Mouse (Mus musculus) liver, embryonic 15.5 days (tissue): Measurements from ENCODE around the gene Mfsd10. TPM values are rescaled to one million over a fixed set of nuclear protein-coding genes. Genes with fewer than 3 reads are reported as not detected.
A peak's percentile ranks its signal among the peaks of the same experiment; 100 is the strongest.
"Not testable (repeated sequence)": the region's sequence is repeated elsewhere in the genome, so short reads cannot be mapped to it uniquely, and the experiment has no call there.

Experiments used
- ATAC-seq: fragments of 200-750 bp; cut with Nextera tagmentation; 2 replicates; pipeline ENCODE4 v1.8.0; 2017; ENCODE audit warnings: moderate number of reproducible peaks, mild to moderate bottlenecking, moderate library complexity; ENCODE audit not compliant: insufficient read depth
- H3K27ac ChIP-seq: fragments of 300-500 bp; sonication (generic); replicated peaks from 2 replicates; pipeline ENCODE4 v1.5.1; 2015; ENCODE audit warnings: mild to moderate bottlenecking, inconsistent platforms
- H3K27me3 ChIP-seq: fragments of 300-500 bp; sonication (generic); 2 replicates; pipeline ENCODE4 v1.6.1; 2015; ENCODE audit warnings: mild to moderate bottlenecking, inconsistent platforms
- H3K36me3 ChIP-seq: fragments of 300-500 bp; sonication (generic); replicated peaks from 2 replicates; pipeline ENCODE4 v1.6.1; 2015; ENCODE audit warnings: moderate library complexity, mild to moderate bottlenecking, inconsistent platforms
- H3K4me1 ChIP-seq: fragments of 300-500 bp; sonication (generic); replicated peaks from 2 replicates; pipeline ENCODE4 v1.6.1; 2015; ENCODE audit warnings: inconsistent platforms
- H3K4me2 ChIP-seq: fragments of 300-500 bp; sonication (generic); 2 replicates; pipeline ENCODE4 v1.6.1; 2015; ENCODE audit warnings: moderate library complexity, mild to moderate bottlenecking, inconsistent platforms
- H3K4me3 ChIP-seq: fragments of 300-500 bp; sonication (generic); replicated peaks from 2 replicates; pipeline ENCODE4 v1.5.1; 2015; ENCODE audit warnings: mild to moderate bottlenecking, inconsistent platforms
- H3K9ac ChIP-seq: fragments of 300-500 bp; sonication (generic); 2 replicates; pipeline ENCODE4 v1.6.1; 2015; ENCODE audit warnings: moderate library complexity, mild to moderate bottlenecking, inconsistent platforms
- H3K9me3 ChIP-seq: fragments of 300-500 bp; sonication (generic); replicated peaks from 2 replicates; pipeline ENCODE4 v1.6.1; 2016; ENCODE audit warnings: inconsistent platforms
- WGBS: fragments of 180-500 bp; shearing (Covaris S2); methylation state at CpG from one replicate; pipeline ENCODE4 v1.1.7; 2015; ENCODE audit warnings: mixed read lengths; ENCODE audit not compliant: insufficient replicate concordance; 5-methylcytosine and 5-hydroxymethylcytosine counted together
- polyA plus RNA-seq: library from polyadenylated mRNA; unstranded; fragments of >200 nt; fragmentation: Nextera tagmentation; extraction: Ambion mirVana; gene quantifications from 2 replicates; pipeline ENCODE4 v1.2.1, GENCODE M21; 2015

Gene Mfsd10
- polyA plus RNA-seq, 1 experiment from 2014 or later = 51.1 TPM

DNA sequence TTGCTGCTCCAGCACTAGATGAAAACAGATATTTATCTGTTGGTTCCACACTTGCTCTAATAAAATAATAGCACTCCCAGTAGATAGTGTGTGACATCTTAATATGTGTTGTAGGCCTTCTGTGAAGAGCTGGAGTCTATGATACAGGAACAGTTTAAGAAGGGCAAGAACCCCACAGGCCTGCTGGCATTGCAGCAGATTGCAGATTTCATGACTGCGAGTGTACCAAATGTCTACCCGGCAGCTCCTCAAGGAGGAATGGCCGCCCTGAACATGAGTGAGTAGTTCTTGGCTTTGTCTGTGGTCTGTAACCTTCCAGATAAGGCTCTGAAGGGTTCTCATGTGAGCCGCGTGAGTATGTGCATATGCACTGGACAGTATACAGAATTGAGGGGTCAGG, 32.4 kb downstream of the Mfsd10 start:
- H3K36me3 ChIP-seq = peaks cover 91% of the 10 kb centered on the region
- no peaks in the 10 kb centered on the region for H3K4me1 ChIP-seq
- ATAC-seq = no peak
- no peak overlapping the region for H3K9ac ChIP-seq
- no peak overlapping the region for H3K4me2 ChIP-seq
- H3K4me3 ChIP-seq = no peak overlapping the region
- WGBS = 51% methylated on average over 5 of the region's 5 CpGs
- H3K27me3 ChIP-seq = no peaks in the 10 kb centered on the region
- no peak overlapping the region for H3K27ac ChIP-seq
- no peaks in the 10 kb centered on the region for H3K9me3 ChIP-seq

DNA sequence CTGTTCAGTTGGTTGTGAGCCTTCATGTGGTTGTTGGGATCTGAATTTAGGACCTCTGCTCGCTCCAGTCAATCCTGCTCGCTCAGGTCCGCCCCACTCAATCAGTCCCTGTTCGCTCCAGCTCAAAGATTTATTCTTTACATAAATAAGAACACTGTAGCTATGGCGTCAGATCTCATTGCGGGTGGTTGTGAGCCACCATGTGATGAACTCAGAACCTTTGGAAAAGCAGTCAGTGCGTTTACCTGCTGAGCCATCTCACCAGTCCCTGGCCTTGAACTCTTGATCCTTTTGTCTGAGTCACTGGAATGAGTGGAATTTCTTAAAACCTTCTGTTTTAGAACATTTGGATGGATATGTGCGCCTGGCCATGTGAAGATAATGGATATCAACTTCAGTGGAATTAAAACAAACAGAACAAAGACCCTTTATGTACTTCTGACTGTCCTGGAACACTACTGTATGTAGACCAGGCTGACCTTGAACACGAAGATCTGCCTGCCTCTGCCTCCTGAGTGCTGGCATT, 43.7 kb downstream of the Mfsd10 start:
- WGBS = 91% methylated on average over 9 of the region's 9 CpGs
- Histone ChIP-seq H3K36me3 (peaks cover 49% of the 10 kb centered on the region), H3K9me3 (no peaks in the 10 kb centered on the region), H3K4me2 (no peak overlapping the region), H3K4me3 (no peak overlapping the region), H3K27ac (no peak overlapping the region), H3K27me3 (no peaks in the 10 kb centered on the region), H3K4me1 (peaks cover 27% of the 10 kb centered on the region), H3K9ac (no peak overlapping the region)
- no peak for ATAC-seq

DNA sequence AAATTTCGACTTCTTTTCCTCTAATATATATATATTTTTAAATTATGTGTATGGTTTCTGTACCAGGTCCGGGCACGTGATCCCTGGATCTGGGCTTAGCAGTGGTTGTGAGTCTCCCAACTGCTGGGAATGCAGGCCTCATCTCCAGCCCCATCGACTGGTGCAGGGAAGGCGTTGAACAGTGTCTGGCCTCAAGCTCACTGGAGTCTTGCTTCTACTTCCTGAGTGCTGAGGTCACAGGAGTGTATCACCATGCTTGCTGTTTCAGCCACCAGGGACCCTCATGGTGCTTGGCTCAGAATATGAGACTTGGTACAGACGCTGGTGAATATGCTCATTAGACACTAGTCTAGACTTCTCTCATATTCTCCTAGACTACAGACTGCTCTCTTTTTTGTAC, 44.3 kb downstream of the Mfsd10 start:
- ATAC-seq = no peak
- 89% methylated on average over 6 of the region's 6 CpGs for WGBS

DNA sequence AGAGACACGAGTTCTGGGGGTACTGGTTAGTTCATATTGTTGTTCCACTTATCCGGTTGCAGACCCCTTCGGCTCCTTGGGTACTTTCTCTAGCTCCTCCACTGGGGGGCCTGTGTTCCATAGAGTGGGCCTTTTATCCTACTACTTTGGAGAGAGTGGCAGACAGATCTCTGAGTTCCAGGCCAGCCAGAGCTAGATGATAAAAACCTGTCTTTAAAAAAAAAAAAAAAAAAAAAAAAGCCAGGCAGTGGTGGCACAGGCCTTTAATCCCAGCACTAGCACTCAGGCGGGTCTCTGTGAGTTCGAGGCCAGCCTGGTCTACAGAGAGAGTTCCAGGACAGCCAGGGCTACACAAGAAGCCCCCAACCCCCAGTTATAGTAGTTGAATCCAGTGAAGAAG, 44.8 kb downstream of the Mfsd10 start:
- H3K4me3 ChIP-seq, H3K27ac ChIP-seq, ATAC-seq, H3K9ac ChIP-seq, H3K27me3 ChIP-seq, H3K9me3 ChIP-seq, H3K4me2 ChIP-seq: not testable (repeated sequence)
- peaks cover 40% of the 10 kb centered on the region for H3K36me3 ChIP-seq
- WGBS = 85% methylated on average over 5 of the region's 5 CpGs
- peaks cover 29% of the 10 kb centered on the region for H3K4me1 ChIP-seq

More for the DNA sequence above, 44.3 kb downstream of the Mfsd10 start:
- Histone ChIP-seq H3K9me3 (no peaks in the 10 kb centered on the region), H3K36me3 (peaks cover 44% of the 10 kb centered on the region), H3K4me1 (peaks cover 29% of the 10 kb centered on the region), H3K4me3 (no peak overlapping the region), H3K4me2 (no peak overlapping the region), H3K27ac (no peak overlapping the region), H3K9ac (no peak overlapping the region), H3K27me3 (no peaks in the 10 kb centered on the region)

DNA sequence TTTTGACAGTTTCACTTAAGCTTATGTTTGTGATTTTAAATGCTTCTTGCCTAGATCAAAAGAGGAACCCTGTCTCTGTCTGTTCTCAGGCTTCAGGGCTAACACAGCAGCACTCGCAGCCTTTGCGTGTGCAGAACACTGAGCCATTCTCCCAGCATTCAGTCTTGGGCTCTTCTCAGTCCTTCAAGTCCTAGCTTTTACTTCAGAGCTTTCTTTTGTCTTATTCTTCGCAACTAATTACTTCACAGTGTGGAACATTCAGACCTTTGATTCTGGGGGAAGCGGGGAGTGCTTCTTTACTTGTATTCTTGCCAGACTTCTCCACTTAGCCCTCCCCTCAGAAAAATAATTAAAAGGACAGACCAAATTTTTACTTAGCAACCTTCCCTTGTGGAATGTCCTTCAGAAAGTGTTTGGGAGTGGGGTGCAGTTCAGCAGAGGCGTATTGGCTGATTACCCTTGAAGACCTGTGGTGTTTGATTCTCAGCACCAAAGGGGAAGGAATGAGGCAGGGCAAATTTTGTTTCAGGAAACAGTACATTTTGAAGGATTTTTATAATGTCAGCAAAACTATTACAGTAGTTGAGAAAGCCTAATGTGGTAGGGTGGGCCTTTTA, 45.5 kb downstream of the Mfsd10 start:
- H3K27me3 ChIP-seq = no peaks in the 10 kb centered on the region
- H3K36me3 ChIP-seq = peaks cover 33% of the 10 kb centered on the region
- no peak for ATAC-seq
- H3K4me2 ChIP-seq = no peak overlapping the region
- peaks cover 30% of the 10 kb centered on the region for H3K4me1 ChIP-seq
- no peaks in the 10 kb centered on the region for H3K9me3 ChIP-seq
- no peak overlapping the region for H3K9ac ChIP-seq
- 85% methylated on average over 5 of the region's 5 CpGs for WGBS
- H3K27ac ChIP-seq = no peak overlapping the region
- no peak overlapping the region for H3K4me3 ChIP-seq

DNA sequence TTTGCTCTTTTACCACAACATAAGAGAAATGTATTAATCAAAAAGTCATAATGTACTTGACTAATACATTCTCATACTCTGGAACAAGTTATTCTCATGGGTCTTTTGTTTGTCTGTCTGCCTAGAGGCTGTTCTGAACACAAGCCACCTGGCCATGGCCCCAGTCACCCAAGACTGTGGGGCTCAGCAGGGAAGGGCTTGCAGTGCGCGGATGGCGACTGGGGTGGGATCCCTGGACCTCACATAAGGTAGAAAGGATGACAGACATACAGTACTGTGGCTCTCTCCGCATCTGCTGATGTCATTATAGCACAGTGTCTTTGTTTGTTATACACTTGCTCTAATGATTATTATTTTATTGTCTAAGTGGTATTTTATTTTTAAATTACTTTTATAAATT, 46.3 kb downstream of the Mfsd10 start:
- no peak overlapping the region for H3K4me3 ChIP-seq

DNA sequence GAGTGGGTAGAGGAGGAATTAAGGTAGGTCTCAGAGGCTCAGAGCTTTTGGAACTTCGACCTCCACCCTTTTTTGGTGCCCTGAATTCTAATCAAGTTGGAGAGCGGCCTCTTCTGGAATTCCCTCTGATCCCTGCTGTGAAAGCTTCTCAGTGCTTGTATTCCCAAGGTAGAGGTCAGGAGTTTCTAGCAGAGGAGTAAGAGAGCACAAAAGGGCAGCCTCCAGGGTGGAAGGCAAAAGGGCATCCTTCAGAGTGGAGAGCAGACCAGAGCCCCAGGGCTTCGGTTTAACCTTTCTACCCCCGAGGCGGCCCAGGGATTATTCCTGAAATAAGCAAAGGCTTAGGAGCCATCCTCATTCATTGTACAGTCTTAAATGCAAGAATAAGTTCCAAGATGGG, 47.0 kb downstream of the Mfsd10 start:
- ATAC-seq = no peak
- Histone ChIP-seq H3K27ac (no peak overlapping the region), H3K36me3 (peaks cover 41% of the 10 kb centered on the region), H3K4me2 (no peak overlapping the region), H3K4me3 (no peak overlapping the region), H3K27me3 (no peaks in the 10 kb centered on the region), H3K4me1 (peaks cover 40% of the 10 kb centered on the region), H3K9ac (no peak overlapping the region), H3K9me3 (no peaks in the 10 kb centered on the region)
- 62% methylated on average over 5 of the region's 5 CpGs for WGBS

More for the DNA sequence above, 46.3 kb downstream of the Mfsd10 start:
- H3K4me2 ChIP-seq = no peak overlapping the region
- H3K9me3 ChIP-seq = no peaks in the 10 kb centered on the region
- H3K27ac ChIP-seq = no peak overlapping the region
- WGBS = 83% methylated on average over 4 of the region's 4 CpGs
- no peak for ATAC-seq
- no peaks in the 10 kb centered on the region for H3K27me3 ChIP-seq
- peaks cover 37% of the 10 kb centered on the region for H3K36me3 ChIP-seq
- peaks cover 35% of the 10 kb centered on the region for H3K4me1 ChIP-seq
- H3K9ac ChIP-seq = no peak overlapping the region

DNA sequence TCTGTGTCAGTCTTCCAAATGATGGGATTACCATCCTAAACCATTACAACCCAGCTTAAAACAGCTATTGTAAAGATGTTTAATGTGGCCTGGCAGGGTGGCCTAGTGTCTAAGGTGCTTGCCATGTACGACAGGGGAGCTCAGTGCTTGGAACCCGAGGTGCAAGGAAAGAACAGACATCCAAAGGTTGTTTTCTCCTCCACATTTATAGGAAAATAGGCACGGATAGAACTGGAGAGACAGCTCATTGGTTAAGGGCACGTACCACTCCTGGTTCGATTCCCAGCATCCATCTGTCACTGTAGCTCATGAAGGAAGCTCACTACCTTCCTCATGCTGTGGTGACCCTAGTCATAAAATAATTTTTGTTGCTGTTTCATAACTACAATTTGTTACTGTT, 49.1 kb downstream of the Mfsd10 start:
- WGBS = 84% methylated on average over 5 of the region's 5 CpGs
- ATAC-seq = no peak
- Histone ChIP-seq H3K27ac (no peak overlapping the region), H3K27me3 (no peaks in the 10 kb centered on the region), H3K4me3 (no peak overlapping the region), H3K4me2 (no peak overlapping the region), H3K36me3 (peaks cover 40% of the 10 kb centered on the region), H3K9me3 (no peaks in the 10 kb centered on the region), H3K4me1 (peaks cover 59% of the 10 kb centered on the region), H3K9ac (no peak overlapping the region)

DNA sequence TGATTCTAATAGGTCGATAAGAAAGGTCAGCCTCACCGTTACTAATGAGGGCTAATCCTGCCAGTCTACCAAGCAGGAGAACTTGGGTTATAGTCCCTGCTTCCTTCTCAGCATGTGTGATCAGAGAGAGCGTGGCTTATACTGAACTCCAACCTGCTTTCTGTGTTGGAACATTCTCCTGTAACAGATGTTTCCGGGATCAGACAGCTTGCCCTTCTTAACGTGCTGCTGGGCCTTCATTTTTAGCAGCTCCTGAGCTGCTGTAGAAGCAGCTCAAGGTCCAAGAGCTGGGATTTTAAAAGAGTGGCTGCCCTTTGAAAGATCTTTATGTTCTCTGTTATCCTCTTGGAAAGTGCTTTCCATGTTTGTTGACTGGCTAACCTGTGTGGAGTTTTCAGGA, 51.8 kb downstream of the Mfsd10 start:
- peaks cover 35% of the 10 kb centered on the region for H3K36me3 ChIP-seq
- peak overlapping the region; percentile 26; the same call in 1 of the 2 replicates for H3K27ac ChIP-seq
- 67% methylated on average over 5 of the region's 5 CpGs for WGBS
- H3K4me2 ChIP-seq = no peak overlapping the region
- H3K9ac ChIP-seq = no peak overlapping the region
- H3K27me3 ChIP-seq = no peaks in the 10 kb centered on the region
- H3K9me3 ChIP-seq = no peaks in the 10 kb centered on the region
- ATAC-seq = no peak
- H3K4me1 ChIP-seq = peaks cover 74% of the 10 kb centered on the region
- H3K4me3 ChIP-seq = no peak overlapping the region

Other genes starting within 250 kb of the Mfsd10 start
- gene Tnip2, start 123.2 kb downstream of the Mfsd10 start, polyA plus RNA-seq = 5.5 and 5.9 TPM in 2 replicates
- 3.7 and 5.5 TPM in 2 replicates for gene Sh3bp2, start 111.4 kb downstream of the Mfsd10 start, polyA plus RNA-seq
- gene Add1, start 63.5 kb downstream of the Mfsd10 start, polyA plus RNA-seq = 135 and 144 TPM in 2 replicates
- 10.8 and 11.3 TPM in 2 replicates for gene Nop14, start 22.9 kb upstream of the Mfsd10 start, polyA plus RNA-seq
- gene Grk4, start 23.2 kb upstream of the Mfsd10 start, polyA plus RNA-seq = 0.48 and 0.67 TPM in 2 replicates
- gene Htt, start 124.5 kb upstream of the Mfsd10 start, polyA plus RNA-seq = 4.8 and 6.1 TPM in 2 replicates